Mouse (Mus musculus): ENCODE data around the gene Fhl3.
A peak's percentile ranks its signal among the peaks of the same experiment; 100 is the strongest.

GRCm38 (mm10) chr4:124708518-124709477 is 8.3 kb downstream of the Fhl3 start:
- TF ChIP-seq CHD2 (IDR thresholded peaks at IDR 0.05; ENCODE audit: low read depth, low read length) (0 out of 2 replicates have a peak, but pooled peaks have one; percentile 7), ZC3H11A (IDR thresholded peaks at IDR 0.05; ENCODE audit: borderline replicate concordance, low read depth, low read length) (no peak)
